Mouse (Mus musculus) forebrain, embryonic 16.5 days (tissue): ENCODE measurements around the gene Sgms2. TPM values are rescaled to one million over a fixed set of nuclear protein-coding genes. Genes with fewer than 3 reads are reported as not detected.

Experiments
- polyA plus RNA-seq: library from polyadenylated mRNA; unstranded; fragments of >200 nt; fragmentation: Nextera tagmentation; extraction: Ambion mirVana; gene quantifications from 2 replicates; pipeline ENCODE4 v1.2.1, GENCODE M21; 2015

Gene Sgms2
- polyA plus RNA-seq, 1 experiment from 2014 or later, result 1.0 TPM

Other genes starting within 250 kb of the Sgms2 start
- gene Hadh, start 219.3 kb downstream of the Sgms2 start, polyA plus RNA-seq, result 20.1 and 21.6 TPM in 2 replicates
- gene Cyp2u1, start 188.2 kb downstream of the Sgms2 start, polyA plus RNA-seq, result 7.0 TPM in 2 replicates
- gene Papss1, start 73.4 kb upstream of the Sgms2 start, polyA plus RNA-seq, result 120 and 139 TPM in 2 replicates